Mouse (Mus musculus) stomach, postnatal 0 days (tissue): Measurements from ENCODE around the gene Scin. TPM values are rescaled to one million over a fixed set of nuclear protein-coding genes. Genes with fewer than 3 reads are reported as not detected.

ENCODE experiments used
- ATAC-seq: fragments of 200-750 bp; cut with Nextera tagmentation; 2 replicates; pipeline ENCODE4 v1.8.0; 2017; ENCODE audit not compliant: low FRiP score, low TSS enrichment
- DNase-seq: peaks from one replicate; pipeline ENCODE4 v3.0.0-alpha.2; 2016; ENCODE audit warnings: low spot score
- H3K27ac ChIP-seq: fragments of 300-500 bp; sonication (generic); replicated peaks from 2 replicates; pipeline ENCODE4 v1.5.1; 2014; ENCODE audit warnings: mild to moderate bottlenecking, control low read depth
- H3K27me3 ChIP-seq: fragments of 300-500 bp; sonication (generic); 2 replicates; pipeline ENCODE4 v1.6.1; 2014; ENCODE audit warnings: low read length; ENCODE audit not compliant: control insufficient read depth, insufficient read depth
- H3K36me3 ChIP-seq: fragments of 300-500 bp; sonication (generic); 2 replicates; pipeline ENCODE4 v1.6.1; 2014; ENCODE audit warnings: low read length, mixed read lengths; ENCODE audit not compliant: control insufficient read depth, insufficient read depth
- H3K4me1 ChIP-seq: fragments of 300-500 bp; sonication (generic); replicated peaks from 2 replicates; pipeline ENCODE4 v1.6.1; 2014; ENCODE audit warnings: antibody characterized with exemption; ENCODE audit not compliant: control insufficient read depth, insufficient read depth
- H3K4me2 ChIP-seq: fragments of 300-500 bp; sonication (generic); replicated peaks from 2 replicates; pipeline ENCODE4 v1.6.1; 2014; ENCODE audit warnings: low read depth, mild to moderate bottlenecking, control low read depth, moderate library complexity
- H3K4me3 ChIP-seq: fragments of 300-500 bp; sonication (generic); 2 replicates; pipeline ENCODE4 v1.5.1; 2014; ENCODE audit warnings: low read depth, low read length, control low read depth
- H3K9ac ChIP-seq: fragments of 300-500 bp; sonication (generic); 2 replicates; pipeline ENCODE4 v1.6.1; 2014; ENCODE audit warnings: mild to moderate bottlenecking, low read length, control low read depth, mixed read lengths
- H3K9me3 ChIP-seq: fragments of 300-500 bp; sonication (generic); 2 replicates; pipeline ENCODE4 v1.6.1; 2016; ENCODE audit warnings: low read length; ENCODE audit not compliant: control insufficient read depth
- CTCF ChIP-seq: IDR thresholded peaks from 2 replicates; pipeline ENCODE4 v1.5.1; 2016; ENCODE audit warnings: antibody characterized with exemption, low read depth, mild to moderate bottlenecking, moderate library complexity
- EP300 ChIP-seq: optimal IDR thresholded peaks from 2 replicates; pipeline ENCODE3; 2016; ENCODE audit warnings: antibody characterized with exemption
- WGBS: fragments of 180-500 bp; shearing (Covaris S2); extraction: QIAGEN DNeasy Blood & Tissue Kit; methylation state at CpG from one replicate; pipeline ENCODE4 v1.1.7; 2014; 5-methylcytosine and 5-hydroxymethylcytosine counted together
- polyA plus RNA-seq: library from polyadenylated mRNA; unstranded; fragments of >200 nt; fragmentation: Nextera tagmentation; extraction: Ambion mirVana; gene quantifications from 2 replicates; pipeline ENCODE4 v1.2.1, GENCODE M21; 2015

The Scin gene
- polyA plus RNA-seq, 1 experiment from 2014 or later = 0.24 TPM

DNA sequence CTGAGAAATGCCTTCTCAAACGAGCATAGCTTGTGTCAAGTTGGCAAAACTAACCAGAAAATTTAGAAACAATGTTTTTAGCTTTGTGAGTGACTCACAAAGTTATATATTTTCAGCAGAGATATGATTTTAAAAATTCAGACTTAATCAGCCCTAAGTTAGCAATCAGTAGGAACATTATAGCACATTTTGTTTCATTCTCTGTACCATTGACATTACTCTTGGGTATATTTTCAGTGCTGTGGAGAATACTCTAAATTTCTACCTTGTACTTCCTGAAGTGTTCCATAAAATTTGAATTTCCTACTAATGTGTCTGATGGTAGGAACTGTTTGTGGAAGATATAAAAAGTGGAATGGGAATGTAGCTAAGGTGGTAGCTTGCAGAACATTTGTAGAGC is 87.0 kb downstream of the Scin start:
- no peaks in the 10 kb centered on the region for H3K9me3 ChIP-seq
- DNase-seq (no peak), ATAC-seq (no peak)
- no peak overlapping the region for H3K27ac ChIP-seq
- H3K27me3 ChIP-seq = no peaks in the 10 kb centered on the region
- no peaks in the 10 kb centered on the region for H3K36me3 ChIP-seq
- H3K4me1 ChIP-seq = no peaks in the 10 kb centered on the region
- H3K9ac ChIP-seq = no peak overlapping the region
- H3K4me2 ChIP-seq = no peak overlapping the region
- no peak overlapping the region for H3K4me3 ChIP-seq
- TF ChIP-seq EP300 = no peak
- 56% methylated on average over 1 of the region's 1 CpGs for whole genome bisulfite sequencing

DNA sequence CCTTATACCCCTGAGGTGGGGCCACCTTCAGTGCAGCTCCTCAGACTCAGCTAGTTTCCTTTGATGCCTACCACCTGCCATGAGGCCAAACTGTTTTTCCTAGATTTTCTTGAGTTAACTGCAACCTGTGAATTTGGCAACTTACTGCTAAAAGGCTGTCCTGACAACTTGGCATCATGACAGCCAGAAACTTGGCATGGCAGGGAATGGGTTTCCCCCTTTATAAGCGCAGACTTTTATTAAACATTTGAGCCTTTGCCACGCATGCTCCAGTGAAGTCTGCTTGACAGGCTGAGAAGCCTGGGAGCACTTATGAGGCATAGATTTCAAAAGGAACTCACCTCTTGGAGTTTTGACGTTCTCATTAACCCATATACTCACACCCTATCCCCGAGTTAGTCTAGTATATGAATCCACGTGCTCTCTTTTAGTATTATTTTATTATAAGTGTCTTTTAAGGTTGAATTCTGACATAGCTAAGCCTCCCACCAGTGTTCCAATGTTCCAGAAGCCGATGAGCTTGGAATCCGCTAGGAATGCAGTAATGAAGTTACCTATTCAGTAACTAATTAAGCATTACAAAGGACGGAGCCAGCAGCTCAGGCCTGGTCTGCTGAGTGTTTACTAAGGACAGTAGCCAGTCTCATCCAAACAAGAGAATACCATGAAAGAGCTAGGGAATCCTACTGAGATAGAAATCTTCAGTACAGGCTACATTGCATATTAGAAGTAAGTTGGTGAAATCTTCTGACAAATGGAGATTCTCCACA is 90.0 kb downstream of the Scin start:
- TF ChIP-seq CTCF = no peak
- Histone ChIP-seq H3K9ac (no peak overlapping the region), H3K4me2 (no peak overlapping the region), H3K36me3 (no peaks in the 10 kb centered on the region), H3K27me3 (no peaks in the 10 kb centered on the region), H3K9me3 (no peaks in the 10 kb centered on the region), H3K27ac (no peak overlapping the region), H3K4me3 (no peak overlapping the region), H3K4me1 (no peaks in the 10 kb centered on the region)
- WGBS = 82% methylated on average over 8 of the region's 8 CpGs
- no peak for ATAC-seq
- DNase-seq = no peak

GRCm38 (mm10) chr12:40040067-40040466 is 94.0 kb downstream of the Scin start:
- no peaks in the 10 kb centered on the region for H3K9me3 ChIP-seq
- ATAC-seq = no peak
- no peaks in the 10 kb centered on the region for H3K36me3 ChIP-seq
- no peaks in the 10 kb centered on the region for H3K4me1 ChIP-seq
- TF ChIP-seq EP300 (no peak), CTCF (peak; percentile 76)
- no peak overlapping the region for H3K4me2 ChIP-seq
- H3K27ac ChIP-seq = no peak overlapping the region
- H3K27me3 ChIP-seq = no peaks in the 10 kb centered on the region
- H3K9ac ChIP-seq = no peak overlapping the region
- DNase-seq = peak; percentile 22
- H3K4me3 ChIP-seq = no peak overlapping the region

DNA sequence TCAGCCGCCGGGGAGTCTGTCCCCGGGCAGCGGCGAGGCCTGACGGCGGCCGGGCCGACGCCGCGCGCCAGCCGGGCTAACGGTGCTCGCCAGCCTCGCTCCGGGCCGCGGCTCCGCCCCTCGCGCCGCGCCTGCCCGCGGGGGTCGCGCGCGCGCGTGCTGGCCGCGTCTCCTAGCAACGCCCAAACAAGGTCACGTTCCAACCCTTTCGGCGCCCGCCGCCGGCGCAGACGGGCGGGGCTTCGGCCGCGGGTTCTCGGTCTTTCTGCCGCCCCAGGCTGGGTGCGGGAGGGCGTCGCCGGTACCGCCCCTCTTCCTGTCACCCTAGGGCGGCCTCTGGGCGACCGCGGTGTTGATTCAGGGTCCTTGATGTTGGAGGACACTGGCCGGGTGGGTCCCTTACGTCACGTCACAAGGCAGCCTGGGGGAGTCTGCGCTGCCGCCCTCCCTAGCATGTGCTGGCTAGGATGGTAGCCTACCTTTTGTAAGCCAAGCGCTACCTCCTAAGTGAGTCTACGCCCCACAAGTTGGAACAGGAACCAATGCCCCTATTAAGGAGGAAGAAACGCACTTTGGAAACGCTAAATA is 96.1 kb downstream of the Scin start, which contains the start of gene Arl4a:
TSS of gene Arl4a (minus strand) at position 150 of the 588 bp plus-strand sequence.
- peak within 1 kb of the TSS; percentile 83 for H3K9ac ChIP-seq
- H3K4me1 ChIP-seq = no peaks in the 10 kb centered on the region
- no peaks in the 10 kb centered on the region for H3K36me3 ChIP-seq
- peak within 1 kb of the TSS; percentile 93 for H3K27ac ChIP-seq
- peak within 1 kb of the TSS; percentile 73 for H3K4me3 ChIP-seq
- TF ChIP-seq CTCF (0 out of 2 replicates have a peak, but pooled peaks have one; percentile 0), EP300 (no peak)
- ATAC-seq (peak; percentile 84), DNase-seq (peak; percentile 89)
- H3K4me2 ChIP-seq = peak within 1 kb of the TSS; percentile 79
- under 1% methylated on average over 59 of the region's 68 CpGs for WGBS
- H3K27me3 ChIP-seq = no peaks in the 10 kb centered on the region
- no peaks in the 10 kb centered on the region for H3K9me3 ChIP-seq

DNA sequence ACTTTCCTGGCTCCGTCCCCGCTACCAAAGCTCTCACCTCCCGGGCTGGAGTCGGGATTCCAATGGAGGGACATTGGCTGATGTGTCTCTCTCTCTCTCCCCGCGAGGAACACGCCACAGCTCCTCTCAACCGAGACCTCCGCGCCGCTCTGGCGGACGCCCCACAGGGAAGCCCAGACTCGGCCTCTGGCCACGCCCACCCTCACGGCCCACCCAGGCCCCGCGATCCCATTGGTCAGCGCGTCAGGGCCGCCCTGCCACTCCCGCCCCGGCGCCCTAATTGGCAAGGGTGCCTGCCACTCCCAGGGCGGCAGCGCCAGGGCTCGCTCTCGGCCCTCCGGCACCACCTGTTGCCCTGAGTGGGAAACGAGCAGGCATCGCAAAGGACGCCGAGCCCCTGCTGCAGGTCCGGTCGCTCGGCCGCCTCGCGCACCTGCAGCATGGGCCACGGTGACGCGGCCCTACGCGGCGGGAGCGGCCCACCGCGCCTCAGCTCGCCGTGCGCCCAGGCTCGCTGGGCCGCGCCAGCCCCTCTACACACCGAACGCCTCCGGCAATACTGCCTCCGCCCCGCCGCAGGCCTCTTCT is 96.7 kb downstream of the Scin start:
- H3K36me3 ChIP-seq = no peaks in the 10 kb centered on the region
- peak; percentile 99 for DNase-seq
- no peaks in the 10 kb centered on the region for H3K27me3 ChIP-seq
- ATAC-seq = peak; percentile 98
- peak overlapping the region; percentile 79 for H3K4me2 ChIP-seq
- peak overlapping the region; percentile 73 for H3K4me3 ChIP-seq
- 1% methylated on average over 54 of the region's 60 CpGs for WGBS
- H3K4me1 ChIP-seq = no peaks in the 10 kb centered on the region
- peak; percentile 84 for TF ChIP-seq CTCF
- TF ChIP-seq EP300 = no peak
- H3K9me3 ChIP-seq = no peaks in the 10 kb centered on the region
- peak overlapping the region; percentile 93 for H3K27ac ChIP-seq
- peak overlapping the region; percentile 83 for H3K9ac ChIP-seq

- peak overlapping the region; percentile 73 for H3K4me3 ChIP-seq
- peak overlapping the region; percentile 79 for H3K4me2 ChIP-seq
- no peaks in the 10 kb centered on the region for H3K4me1 ChIP-seq
- peak overlapping the region; percentile 83 for H3K9ac ChIP-seq
- TF ChIP-seq CTCF (no peak), EP300 (no peak)
- H3K27me3 ChIP-seq = no peaks in the 10 kb centered on the region
- H3K9me3 ChIP-seq = no peaks in the 10 kb centered on the region
- ATAC-seq (no peak), DNase-seq (no peak)
- under 1% methylated on average over 11 of the region's 11 CpGs for WGBS
- H3K27ac ChIP-seq = peak overlapping the region; percentile 85
- no peaks in the 10 kb centered on the region for H3K36me3 ChIP-seq
Measured at GRCm38 (mm10) chr12:40036666-40037065, 97.4 kb downstream of the Scin start.
